Mouse (Mus musculus) cerebellum, adult 11 months (tissue): ENCODE data around the gene Slc29a4.

ENCODE experiments used
- DNase-seq: peaks from one replicate; pipeline ENCODE4 v3.0.0; 2022

The Slc29a4 gene

GRCm38 (mm10) chr5:142696865-142697264 lies 4.6 kb downstream of the Slc29a4 start:
- no peak for DNase-seq

DNA sequence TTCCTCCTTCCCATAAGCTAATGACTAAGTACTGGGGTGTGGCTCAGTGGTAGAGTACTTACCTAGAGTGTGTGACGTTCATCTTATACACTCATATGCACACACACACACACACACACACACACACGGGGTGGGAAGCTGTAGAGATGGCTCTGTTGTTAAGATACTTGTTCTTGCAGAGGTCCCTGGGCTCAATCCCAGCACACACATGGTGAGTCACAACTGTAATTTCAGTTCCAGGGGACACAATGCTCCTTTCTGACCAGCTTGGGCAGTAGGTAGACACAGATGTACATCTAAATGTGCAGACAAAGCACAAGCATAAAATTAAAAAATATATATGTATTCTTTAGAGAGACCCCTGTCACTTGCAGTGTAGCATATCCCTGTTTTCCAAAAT lies 5.4 kb downstream of the Slc29a4 start:
- no peak for DNase-seq

DNA sequence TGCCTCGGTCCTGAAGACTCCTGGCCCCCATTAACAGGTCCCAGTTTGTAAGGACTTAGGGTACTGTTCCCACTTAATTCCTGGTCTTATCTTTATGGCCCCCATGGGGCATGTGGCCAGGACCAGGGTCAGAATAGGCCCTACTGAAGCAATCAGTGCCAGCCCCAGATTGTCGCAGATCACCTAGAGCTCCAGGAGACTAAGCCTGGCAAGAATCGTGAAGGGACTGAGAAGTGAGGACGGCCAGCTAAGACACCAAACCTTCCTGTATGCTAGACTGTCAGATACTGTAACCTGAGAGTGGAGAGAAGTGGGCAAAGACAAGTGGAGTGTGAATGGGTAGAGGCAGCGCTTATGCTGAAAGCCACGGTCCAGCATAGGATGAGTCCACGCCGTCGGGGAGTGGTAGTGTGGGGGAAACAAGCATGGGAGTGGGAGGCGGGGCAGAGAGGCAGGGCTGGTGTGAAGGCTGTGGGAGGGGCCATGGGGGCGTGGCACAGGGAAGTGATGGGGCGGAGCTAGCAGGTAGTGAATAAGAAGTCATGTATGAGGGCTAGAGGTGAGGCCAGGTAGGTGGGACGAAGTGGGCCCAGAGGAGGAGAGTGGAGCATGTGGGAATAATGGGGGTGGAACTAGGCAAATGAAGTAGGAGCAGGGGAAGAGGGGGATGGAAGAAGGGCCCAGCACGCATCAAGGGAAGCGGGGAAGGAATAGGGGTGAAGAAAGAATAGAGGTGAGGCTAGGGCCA lies 8.7 kb downstream of the Slc29a4 start:
- DNase-seq: peak; percentile 72

DNA sequence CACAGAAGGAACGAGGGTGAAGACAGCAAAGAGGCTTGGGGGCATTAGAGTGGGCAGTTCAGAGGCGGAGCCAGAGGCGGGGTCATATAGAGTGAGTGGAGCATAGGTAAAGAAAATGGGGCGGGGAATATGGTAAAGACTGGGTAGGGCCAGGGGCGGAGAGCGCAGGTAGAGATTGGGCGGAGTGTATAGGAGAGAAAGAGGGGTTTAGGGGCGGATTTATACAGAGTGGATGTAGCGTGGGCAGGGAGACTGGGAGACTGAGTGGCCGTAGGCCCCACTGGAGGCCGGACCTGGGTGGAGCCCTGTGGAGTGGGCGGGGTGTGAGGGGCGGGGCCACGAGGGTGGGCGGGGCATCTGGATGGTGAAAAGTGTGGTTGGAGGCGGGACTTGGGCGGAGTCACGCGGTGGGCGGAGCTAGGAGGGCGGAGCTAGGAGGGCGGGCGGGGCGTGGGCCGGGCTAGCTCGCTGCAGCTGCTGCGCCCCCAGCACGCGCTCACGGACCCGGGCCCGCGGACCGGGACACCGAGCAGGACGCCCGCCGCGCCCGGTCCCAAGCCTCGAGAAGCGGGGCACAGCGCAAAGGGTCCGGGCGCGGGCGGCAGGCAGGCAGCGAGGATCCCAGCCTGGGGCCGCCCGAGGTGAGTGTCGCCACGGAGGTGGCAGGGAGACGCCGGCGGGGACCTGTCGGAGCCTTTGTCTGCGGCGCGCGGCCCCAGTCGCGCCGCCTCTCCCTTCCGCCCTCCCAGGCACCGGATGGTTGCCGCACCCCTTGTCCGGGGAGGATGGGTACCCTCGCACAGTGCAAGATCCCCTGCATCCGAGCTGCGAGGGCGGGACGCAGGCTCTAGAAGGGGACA lies 9.6 kb downstream of the Slc29a4 start:
- peak; percentile 62 for DNase-seq

- peak; percentile 54 for DNase-seq
These were observed 10.3 kb downstream of the Slc29a4 start for GRCm38 (mm10) chr5:142702511-142703138.

GRCm38 (mm10) chr5:142703569-142703968 lies 11.3 kb downstream of the Slc29a4 start:
- peak; percentile 81 for DNase-seq

- DNase-seq: no peak
These were observed 15.4 kb downstream of the Slc29a4 start for GRCm38 (mm10) chr5:142707709-142708108.

GRCm38 (mm10) chr5:142709436-142709835 lies 17.1 kb downstream of the Slc29a4 start:
- no peak for DNase-seq

DNA sequence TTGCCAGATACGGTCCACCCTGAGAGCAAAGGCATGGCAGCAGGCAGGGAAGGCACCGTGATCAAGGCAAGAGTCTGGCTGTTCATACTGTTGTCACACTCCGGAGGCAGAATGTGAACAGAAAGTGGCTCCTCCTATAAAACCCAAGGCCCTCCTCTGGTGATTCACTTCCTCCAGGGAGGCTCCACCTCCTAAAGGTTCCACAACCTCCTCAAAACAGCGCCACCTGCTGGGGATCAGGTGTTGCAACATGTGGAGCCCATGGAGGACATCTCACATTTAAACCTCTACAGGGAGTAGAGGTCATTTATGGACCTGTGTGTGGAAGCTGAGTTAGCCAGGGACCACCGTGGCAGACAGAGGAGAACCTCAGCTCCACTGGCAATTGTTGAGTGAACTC lies 20.1 kb downstream of the Slc29a4 start:
- no peak for DNase-seq

GRCm38 (mm10) chr5:142713966-142714365 lies 21.7 kb downstream of the Slc29a4 start:
- peak; percentile 60 for DNase-seq

DNA sequence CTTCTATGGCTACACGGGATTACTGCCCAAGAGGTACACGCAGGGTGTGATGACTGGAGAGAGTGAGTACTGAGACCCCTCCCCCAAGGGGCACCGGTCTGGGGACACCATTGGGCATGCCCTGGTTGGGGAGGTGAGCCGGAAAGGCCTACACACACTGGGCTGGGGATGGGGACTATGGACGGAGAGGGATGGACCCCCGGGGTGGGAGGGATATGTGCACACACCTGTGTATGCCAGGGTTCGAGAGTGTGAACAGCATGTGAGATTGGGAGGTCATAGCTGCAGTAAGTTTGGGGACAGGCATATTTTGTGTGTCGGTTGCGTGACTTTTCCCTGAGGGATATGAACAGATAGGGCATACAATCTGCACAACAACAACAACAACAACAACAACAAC lies 22.7 kb downstream of the Slc29a4 start:
- no peak for DNase-seq

DNA sequence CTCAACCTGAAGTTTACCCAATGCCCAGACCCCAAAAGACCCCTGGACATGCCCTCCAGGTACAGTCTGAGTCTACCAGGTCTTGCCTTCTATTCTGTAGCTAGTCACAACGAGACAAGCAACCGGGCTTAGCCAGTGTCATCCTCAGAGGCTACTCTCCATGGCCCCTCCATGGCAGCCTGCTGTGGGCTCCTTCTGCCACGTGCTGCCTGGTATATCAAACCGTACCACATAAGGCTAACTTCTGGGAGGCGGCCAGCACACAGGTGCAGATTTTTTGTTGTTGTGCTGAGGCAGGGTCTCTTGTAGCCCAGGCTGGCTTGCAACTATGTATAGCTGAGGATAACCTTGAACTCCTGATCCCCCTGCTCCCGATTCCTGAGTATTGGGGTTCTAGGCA lies 23.7 kb downstream of the Slc29a4 start:
- peak; percentile 62 for DNase-seq

DNA sequence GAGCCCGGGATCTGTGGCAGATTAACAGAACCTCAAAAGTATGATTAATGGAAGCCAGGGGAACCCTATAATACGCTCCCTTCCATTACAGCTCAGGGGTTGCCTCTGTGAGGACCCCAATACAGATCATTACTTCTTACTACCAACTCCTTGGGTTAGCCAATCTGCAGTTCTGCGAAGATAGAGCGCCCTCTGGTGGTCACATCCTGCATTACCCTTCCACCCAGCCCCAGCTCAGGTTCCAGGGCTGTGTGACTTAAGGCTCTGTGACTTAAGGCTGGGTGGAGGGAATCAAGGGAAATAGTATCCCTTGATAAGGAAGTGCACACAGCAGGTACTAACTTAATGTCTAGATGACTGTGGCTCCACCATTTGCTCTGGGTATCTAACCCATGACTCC lies 25.7 kb downstream of the Slc29a4 start:
- DNase-seq: peak; percentile 79

- DNase-seq: no peak
These were observed 26.2 kb downstream of the Slc29a4 start for GRCm38 (mm10) chr5:142718486-142718885.

DNA sequence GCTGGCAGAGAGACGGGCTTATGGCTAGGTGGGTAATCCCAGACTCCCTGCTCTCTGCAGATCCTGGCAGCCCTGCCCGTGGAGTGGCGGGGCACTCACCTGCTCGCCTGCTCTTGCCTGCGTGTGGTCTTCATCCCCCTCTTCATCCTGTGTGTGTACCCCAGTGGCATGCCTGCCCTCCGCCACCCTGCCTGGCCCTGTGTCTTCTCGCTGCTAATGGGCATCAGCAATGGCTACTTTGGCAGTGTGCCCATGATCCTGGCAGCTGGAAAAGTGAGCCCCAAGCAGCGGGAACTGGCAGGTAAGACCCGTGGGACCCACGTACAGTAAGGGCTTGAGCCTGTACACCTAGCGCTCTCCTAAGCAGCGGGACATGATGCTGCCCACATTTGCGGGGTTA lies 27.6 kb downstream of the Slc29a4 start:
- DNase-seq: no peak

DNA sequence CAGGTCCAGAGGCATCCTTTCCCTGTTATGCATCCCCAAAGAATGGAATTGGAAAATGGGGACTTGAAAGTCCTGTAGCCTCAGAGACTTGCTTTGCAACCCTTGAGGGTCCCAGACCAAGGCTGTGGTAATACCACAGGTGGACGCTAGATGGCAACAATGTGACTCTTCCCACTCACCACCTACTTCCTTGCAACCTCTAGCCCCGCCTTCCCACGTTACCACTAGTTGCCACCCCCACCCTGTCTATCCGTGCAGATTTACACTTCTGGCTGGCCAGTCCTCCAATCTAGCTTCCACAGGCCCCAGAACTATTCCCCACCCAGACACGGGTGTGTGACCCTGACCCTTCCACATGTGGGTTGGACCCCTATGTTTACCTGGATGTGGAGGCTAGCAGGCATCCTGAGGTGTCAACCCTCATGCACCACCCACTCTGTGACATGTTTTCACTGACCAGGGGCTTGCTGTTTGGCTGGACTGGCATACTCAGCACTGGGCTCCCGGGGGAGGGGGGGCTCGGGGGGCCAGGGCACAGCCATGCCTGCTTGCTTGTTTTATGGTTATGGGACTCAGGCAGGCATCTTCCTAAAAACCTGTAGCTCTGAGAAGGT lies 31.3 kb downstream of the Slc29a4 start:
- DNase-seq: peak; percentile 62

DNA sequence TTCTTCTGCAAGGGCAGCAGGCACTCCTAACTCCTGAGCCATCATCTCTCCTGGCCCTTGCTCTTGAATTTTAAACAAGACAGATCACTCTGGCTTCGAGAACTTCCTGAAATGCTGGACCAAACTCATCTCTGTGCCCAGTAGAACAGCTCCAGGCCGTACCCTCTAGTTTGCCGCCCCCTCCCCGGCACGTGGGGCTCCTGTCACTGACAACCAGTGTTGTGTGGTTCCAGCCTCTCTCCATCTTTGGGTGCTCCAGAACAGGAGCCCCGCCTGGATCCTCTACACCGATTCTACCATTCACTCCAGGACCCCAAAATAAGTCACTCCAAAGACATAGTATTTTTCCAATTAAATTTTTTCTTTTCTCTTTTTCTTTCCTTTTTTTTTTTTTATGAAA lies 32.0 kb downstream of the Slc29a4 start:
- no peak for DNase-seq

DNA sequence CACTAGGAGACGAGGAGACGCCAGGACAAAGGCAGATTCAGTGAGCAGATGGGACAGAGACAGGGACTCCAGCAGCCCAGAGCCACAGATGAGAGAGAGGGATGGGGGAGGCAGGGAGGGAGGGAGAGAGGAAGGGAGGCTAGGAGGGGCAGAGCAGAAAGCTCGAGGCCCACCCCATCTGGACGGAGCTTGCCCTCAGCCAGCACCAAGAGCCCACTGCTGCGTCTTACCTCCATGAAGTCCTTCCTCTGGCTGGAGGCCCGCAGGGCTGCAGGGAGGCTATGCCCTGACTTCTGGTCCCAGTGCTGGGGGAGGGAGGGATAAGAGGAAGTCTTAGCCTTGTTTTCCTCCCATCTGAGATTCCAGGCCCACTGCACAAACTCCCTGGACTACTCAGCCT lies 34.4 kb downstream of the Slc29a4 start:
- no peak for DNase-seq

DNA sequence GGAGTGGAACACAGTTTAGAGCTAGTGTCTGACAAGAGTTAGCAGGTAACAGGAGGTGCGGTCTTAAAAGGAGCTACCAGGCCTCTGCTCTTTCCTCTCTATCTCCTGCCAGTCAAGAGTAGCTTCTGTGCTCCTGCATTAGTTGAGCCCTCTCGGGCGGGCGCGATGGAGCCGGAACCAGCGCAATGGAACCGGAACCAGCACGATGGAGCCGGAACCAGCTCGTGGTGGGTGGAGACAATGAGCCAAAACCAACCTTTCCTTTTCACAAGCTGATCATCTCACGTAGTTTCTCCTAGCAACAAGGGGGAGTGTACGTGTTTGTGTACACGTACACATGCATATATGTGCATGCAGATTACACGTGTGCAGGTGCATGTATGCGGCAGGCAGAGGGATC lies 36.0 kb downstream of the Slc29a4 start:
- no peak for DNase-seq

- no peak for DNase-seq
These were observed 38.0 kb downstream of the Slc29a4 start for GRCm38 (mm10) chr5:142730295-142730694.

DNA sequence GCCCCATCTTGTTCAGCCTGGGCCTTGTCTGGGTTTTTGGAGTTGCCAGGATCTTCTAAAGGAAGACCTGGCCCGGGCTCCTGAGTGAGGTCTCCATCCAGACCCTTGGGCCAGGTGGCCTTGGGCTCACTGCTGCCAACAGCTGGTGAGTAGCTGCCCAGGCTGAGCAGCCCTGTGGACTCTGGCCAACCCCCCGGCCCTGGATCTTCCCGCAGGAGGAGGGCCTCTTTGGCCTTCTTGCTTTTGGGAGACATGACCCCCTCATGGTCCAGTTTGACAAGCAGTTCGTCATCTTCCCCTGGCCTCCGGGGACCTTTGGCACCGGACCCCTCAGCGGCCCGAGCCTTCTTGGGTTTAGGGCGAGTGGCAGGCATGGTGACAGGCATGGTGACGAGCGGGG lies 39.6 kb downstream of the Slc29a4 start:
- DNase-seq: no peak

GRCm38 (mm10) chr5:142739941-142740340 lies 47.6 kb downstream of the Slc29a4 start:
- no peak for DNase-seq

DNA sequence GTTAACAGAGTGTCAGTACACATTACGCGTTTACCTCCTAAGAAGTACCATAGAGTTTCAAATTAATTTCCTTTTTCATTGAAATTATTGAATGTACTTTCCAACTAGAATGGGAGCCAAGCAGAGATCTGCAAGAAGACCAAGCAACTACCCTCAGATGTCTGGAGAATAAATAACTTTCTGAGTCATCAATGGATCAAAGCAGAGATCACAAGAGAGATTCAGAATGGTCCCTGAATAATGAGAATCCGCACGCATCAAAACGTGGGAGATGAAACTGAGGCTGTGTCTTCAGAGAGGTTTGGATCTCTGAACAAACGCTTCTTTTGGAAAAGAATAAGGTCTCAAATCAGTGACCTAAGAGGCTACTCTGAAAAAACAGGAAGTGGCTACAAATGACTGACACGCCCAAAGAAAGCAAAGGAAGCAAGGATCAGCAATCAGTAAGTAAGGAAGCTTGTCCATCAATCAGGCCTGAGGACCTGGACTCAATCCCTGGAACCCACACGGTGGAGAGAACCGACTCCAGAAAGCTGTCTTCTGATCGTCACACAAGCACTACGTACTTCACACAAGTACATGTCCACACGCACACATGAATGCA lies 54.8 kb downstream of the Slc29a4 start:
- DNase-seq: no peak
